Mouse (Mus musculus) cerebellum, postnatal 25 days (tissue): Measurements from ENCODE around the gene Edrf1.

ENCODE experiments used
- DNase-seq, 2 experiments: peaks; one replicate each; pipeline ENCODE4 v3.0.0; 2021; ENCODE audit warnings: mixed read lengths in 2 of 2

Edrf1 gene

DNA sequence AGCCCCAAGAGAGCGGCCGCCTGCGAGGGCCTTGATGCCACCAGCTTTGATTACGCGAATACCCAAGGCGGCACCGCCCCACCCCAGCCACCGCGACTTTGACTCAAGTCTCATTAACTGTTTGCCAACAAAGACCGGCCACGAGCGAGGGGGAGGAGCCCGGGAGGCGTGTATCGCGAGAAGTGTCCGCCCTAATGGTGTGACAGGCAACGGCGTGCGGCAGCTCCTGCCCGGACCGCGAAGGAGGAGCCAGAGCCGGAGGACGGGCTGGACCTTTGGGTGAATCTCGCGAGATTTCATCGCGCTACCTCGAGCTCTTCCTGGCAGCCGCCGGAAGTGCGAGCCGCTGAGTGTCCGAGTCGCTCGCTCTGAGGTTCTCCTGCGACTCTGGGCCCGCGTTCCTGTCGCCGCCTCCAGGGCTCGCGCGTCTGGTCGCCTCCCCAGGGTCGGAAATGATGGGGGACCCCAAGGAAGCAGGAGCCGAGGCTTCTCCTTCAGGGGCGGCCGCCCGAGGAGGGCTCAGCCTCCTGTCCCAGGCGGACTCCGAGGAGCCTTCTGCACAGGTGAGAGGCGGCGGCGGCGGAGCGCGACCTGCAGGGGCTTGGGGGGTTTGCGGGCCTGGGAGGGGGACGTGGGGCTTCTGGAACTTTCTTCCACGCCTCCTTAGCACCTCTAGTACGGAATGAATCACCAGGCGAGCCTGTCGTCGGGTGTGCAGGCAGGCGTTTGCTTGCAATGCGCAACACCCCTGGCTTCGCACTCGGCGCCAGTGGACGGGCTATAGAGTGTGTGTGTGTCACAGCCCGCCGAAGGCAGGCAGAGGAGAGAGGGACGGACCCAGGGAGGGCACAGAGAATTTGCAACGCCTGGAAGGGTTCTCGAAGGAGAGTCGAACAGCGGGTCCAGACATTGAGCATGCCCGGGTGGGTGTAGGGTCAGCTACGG, at the start of gene Edrf1:
Gene Edrf1 (plus strand): TSS at position 183 of the 945 bp plus-strand sequence.
- peak; percentile 95 to 97 for DNase-seq

DNA sequence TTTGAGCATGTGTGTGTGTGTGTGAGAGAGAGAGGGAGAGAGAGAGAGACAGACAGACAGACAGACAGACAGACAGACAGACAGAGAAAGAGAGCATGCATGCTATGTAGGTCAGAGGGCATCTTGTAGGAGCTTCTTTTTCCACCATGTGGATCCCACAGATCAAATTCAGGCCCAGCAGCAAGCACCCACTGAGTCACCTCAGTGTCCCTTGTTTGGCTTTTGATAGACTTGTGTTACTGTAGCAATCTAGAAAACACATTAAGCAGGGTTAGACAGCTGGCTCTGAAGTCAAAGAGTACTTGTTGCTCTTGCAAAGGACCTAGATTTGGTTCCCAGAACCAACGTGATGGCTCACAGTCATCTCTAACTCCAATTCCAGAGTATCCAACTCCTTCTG, 45.6 kb upstream of the Edrf1 start:
- DNase-seq, result no peak

GRCm38 (mm10) chr7:133600558-133600957, 36.8 kb upstream of the Edrf1 start:
- DNase-seq, result no peak

GRCm38 (mm10) chr7:133602058-133602457, 35.3 kb upstream of the Edrf1 start, which contains the start of gene Tex36:
Gene Tex36 (minus strand): TSS chr7:133602158.
- no peak for DNase-seq

- no peak for DNase-seq
Observed at GRCm38 (mm10) chr7:133603156-133603555, 34.2 kb upstream of the Edrf1 start.

- DNase-seq, result no peak
Observed at GRCm38 (mm10) chr7:133604427-133605081, 32.8 kb upstream of the Edrf1 start.

- no peak for DNase-seq
Observed at GRCm38 (mm10) chr7:133607331-133607730, 30.0 kb upstream of the Edrf1 start.

DNA sequence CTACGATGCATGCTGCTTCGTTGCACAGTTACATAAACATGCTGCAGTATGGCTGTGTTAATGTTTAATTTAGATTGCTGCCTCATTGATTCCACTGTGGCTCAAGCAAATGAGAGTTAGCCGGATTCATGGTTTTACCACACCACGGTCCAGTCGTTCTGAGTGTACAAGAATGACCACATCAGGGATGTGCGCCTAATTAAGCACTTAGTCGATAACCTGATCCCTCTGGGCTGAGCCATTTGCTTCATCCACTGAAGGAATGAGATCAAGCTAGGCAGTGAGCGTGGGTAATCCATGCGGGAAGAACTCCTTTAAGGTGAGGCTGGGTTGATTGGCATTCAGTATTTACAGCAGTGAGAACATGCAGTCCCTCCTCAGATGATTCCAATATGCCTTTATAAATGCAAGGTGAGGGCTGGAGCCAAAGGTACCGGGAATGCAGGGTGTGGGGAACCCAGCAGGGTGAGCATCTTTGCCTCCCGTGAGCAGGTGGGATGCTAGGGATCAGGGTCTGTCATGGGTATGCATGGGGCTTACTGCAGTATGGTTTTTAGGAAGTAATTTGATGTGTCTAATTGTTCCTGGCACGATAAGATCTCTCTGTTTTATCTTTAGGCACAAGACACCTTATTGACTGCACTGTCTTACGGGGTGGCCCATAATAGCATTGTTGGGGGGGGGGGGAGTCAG, 29.3 kb upstream of the Edrf1 start:
- DNase-seq, result peak; percentile 22 to 25

DNA sequence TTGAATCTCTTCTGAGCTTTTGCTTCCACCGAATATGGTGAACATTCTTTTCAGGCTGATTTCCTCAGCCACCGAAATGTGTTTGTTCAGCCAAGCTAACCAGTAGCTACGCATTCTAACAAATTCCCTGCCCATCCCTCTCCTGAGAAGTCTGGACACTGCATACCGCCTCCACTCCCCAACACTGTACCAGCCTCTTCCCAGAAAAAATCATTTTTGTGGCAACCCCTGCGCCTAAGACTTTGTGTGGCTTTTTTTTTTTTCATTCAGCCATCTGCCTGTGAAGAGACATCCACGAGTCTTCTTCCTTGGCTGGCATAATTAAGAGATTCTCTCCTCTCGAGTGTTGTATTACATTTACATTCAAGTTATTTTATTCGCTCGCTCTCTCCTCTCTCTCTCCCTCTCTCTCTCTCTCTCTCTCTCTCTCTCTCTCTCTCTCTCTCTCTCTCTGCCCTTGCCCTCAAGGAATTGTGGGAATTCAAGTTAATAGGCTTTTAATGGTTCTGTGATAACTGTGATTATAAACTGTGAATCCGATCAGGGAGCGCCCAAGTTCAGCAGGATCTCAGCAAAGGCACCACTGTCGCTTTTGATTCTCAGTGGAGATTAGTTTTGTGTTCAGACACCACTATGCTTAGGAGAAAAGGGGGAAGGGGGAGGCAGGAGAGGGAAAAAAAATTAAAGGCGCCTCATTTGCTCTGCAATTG, 28.6 kb upstream of the Edrf1 start:
- DNase-seq, result peak; percentile 31 to 48

DNA sequence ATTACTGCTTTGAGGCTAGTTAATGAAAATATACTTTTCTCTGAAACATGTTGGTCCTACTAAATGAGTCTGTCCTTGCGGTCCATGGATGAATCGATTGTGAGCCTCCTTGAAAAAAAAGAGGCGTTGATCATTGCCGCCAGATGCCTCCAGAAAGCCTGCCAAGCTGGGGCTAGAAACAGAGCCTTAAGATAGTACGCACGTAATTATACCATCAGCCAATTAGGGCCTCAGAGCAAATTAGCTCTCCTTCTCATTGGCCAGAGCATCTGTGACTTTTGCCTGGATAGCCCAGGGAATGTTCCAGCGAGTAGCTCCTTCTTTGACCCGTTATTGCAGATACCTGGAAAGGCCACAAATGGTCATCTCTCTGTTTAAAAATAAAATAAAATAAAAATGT, 27.8 kb upstream of the Edrf1 start:
- DNase-seq, result peak; percentile 73 to 79

DNA sequence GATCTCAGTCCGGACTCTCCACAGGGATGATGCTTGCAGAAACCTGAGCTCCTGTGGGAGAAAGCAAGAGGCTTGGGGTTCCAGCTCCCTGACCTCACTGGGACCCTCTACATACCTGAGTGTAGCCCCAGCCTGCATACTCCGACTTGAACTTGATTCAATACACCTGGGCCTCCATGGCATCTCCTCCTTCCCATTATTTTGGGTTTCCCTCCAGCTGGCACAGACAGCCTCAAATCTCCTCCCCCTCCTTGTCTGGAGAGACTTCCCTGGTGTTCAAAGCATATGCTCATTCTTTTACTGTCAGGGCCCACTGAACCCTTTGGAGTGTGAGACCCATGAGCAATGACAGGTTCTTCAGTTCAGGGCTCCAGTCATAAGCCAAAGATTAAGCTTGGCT, 24.4 kb upstream of the Edrf1 start:
- DNase-seq, result peak; percentile 45 to 55

GRCm38 (mm10) chr7:133620721-133621120, 16.6 kb upstream of the Edrf1 start:
- peak in 1 of 2 experiments; percentile 45 for DNase-seq

DNA sequence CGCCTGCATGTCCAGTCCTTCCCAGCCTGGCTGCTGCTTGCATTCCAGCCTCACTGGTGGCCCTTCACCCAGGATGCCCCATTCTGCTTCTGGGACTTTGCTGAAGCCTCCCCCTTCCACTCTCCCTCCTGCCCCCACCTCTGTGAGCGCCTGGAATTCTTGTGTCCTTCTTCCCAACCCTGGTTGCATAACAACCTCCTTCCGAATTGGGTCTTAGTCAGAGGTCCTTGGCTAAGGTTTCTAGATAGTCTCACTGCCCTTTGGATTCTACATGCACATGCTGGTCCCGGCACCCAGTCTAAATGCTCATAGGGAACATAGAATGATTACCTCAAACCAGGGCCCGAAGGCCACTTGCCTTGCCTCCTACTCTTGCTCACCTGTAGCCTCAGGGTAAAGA, 14.1 kb upstream of the Edrf1 start:
- DNase-seq, result no peak

DNA sequence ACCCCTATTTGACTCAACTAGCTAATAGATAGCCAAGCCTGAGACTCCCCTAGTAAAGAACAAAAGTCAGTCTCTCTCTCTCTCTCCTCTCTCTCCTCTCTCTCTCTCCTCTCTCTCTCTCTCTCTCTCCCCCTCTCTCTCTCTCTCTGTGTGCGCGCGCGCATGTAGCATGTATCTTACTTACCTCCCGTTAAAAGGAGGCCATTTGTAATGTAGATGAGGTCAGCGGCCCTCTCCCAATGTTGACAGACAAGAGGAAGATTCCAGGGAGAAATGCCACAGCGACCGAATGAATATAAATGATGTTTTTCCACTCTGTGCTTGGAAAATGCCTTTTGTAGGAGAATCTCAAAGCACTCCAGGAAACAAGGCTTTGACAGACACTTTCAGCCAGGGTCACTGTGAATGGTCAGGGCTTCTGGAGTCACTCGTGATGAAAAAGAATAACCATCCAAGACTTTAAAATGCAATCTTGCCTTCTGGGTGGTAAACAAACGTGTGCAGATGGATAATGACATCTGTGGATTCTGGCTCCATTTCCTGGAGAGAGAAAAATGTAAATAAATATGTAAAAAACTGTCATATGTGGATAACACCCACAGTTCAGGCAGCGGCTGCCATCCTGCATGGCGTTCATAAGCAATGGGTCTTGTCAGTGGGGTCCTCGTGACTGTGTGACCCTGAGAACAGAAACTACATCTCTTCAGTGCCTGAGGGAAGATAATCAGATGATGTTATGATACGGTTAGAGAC, 10.0 kb upstream of the Edrf1 start:
- DNase-seq, result no peak

- DNase-seq, result no peak
Observed at GRCm38 (mm10) chr7:133630821-133631220, 6.5 kb upstream of the Edrf1 start.

DNA sequence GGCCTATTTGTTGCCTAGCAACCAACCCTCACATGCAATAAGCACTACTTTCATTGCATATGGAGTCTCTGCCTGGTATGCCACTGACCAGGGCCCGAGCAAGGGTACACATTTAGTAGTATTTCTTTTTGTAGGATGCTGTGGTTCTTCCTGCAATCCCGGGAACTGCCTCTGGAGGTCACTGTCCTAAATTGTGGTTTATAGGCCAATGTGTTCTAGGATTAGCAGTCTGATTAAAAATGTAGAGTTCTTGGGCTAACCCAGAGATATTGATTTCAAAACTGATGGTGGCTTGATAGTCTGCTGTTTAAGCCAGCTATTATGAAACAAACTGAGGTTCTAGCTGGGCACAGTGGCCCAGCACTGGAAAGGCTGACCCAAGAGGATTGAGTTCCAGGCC, 4.9 kb upstream of the Edrf1 start:
- DNase-seq, result peak; percentile 71 to 83

- DNase-seq, result no peak
Observed at GRCm38 (mm10) chr7:133634932-133635650, 2.3 kb upstream of the Edrf1 start.

- DNase-seq, result peak; percentile 95 to 97
Observed at GRCm38 (mm10) chr7:133636738-133637352, 498 bp upstream of the Edrf1 start.

DNA sequence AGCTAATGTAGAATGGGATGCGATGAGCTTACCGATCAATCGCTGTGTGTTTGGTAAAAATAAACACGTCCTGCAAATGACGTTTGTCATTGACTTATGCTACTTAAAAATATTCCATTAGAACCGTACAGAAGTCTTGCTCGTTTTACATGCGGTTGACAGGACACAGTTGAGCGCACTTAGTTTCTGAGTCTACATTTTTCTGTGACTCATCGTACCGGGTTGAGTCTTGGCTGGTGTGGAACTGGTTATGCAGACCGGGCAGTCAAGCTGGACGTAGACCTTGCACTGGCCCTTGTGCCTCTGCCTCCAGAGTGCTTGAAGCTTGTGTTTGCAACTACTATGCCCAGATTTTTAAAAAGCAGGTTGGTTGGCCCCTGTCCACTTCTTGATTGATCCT, 963 bp downstream of the Edrf1 start:
- DNase-seq, result peak in 1 of 2 experiments; percentile 37

- DNase-seq, result peak in 1 of 2 experiments; percentile 18
Observed at GRCm38 (mm10) chr7:133638821-133639220, 1.5 kb downstream of the Edrf1 start.

DNA sequence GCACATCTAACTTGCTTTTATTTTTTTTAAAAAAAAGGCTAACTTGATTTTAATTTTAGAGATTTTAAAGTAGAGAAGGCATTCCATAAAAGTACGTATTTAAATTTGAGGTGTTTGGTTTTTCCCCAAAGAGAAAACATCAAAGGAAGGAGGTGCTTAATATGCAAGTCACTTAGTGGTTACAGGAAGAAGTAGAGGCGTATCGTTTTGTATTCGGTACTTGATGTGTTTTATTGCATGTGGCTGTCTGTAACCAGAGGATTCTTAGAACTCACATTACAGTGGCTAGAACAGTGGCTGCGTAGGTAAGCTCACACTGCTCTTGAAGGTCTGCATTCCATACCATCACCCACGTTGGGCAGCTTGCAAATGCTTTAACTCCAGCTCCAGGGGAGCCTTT, 8.4 kb downstream of the Edrf1 start:
- no peak for DNase-seq
